Mouse (Mus musculus): ENCODE measurements at regions not wholly inside any gene's neighbourhood (a gene's known extent, or its start where the extent isn't known, plus 50 kb on each side); places are given as distances from the start of the nearest gene placed in this dataset.

DNA sequence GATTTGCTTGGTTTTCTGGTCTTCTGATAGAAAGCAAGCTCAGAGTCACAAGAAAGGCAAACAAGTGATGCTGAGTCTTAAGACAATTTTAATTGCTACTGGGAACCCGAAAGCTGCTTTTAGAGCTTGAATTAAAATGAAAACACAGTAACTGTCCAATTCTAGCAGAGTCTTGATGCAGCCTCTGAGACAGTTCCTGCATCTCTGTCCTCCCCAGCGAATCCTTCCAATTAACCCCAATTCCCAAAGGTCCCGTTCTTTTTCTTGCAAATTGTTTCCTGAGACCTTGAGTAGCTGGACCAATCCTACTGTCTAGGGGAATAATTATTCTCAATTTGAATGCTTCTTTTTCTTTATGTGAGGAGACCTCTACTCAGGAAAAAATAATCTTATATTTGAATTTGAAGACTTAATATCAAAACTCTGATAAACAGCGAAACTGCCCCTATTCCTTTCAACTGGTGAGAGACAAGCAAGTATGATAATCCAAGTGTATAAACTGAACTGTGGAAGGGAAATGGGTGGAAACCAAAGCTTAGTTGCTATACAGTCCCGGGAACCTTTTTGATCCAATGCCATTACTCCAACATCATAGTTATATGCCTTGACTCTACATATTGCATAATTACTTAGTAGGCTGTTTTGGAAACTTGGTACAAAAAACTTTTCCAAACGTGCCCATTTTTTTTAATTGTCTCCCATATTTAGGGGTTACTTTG is 267.9 kb downstream of the Flrt2 start:
- TF ChIP-seq EP300 (IDR thresholded peaks at IDR 0.05; ENCODE audit: low read depth), result no peak
- no peak for TF ChIP-seq CTCF (IDR thresholded peaks at IDR 0.05; ENCODE audit: low read depth)
